Mouse (Mus musculus): ENCODE data around the gene Ddb2. TPM values are rescaled to one million over a fixed set of nuclear protein-coding genes. Genes with fewer than 3 reads are reported as not detected.

The Ddb2 gene
- 8.3 and 10.3 TPM in 2 replicates for polyA plus RNA-seq (2012; rRNA removed)

GRCm38 (mm10) chr2:91236601-91237510 is at the start of gene Ddb2:
Gene Ddb2, minus strand, starts transcription at chr2:91236982.

GRCm38 (mm10) chr2:91264711-91265681 is 28.2 kb upstream of the Ddb2 start, which contains the start of gene Arfgap2:
Gene Arfgap2, plus strand, starts transcription at chr2:91264974.

GRCm38 (mm10) chr2:91255661-91256150 is 18.9 kb upstream of the Ddb2 start, which contains the start of gene Pacsin3:
Gene Pacsin3, plus strand, starts transcription at chr2:91255954.

GRCm38 (mm10) chr2:91202222-91202971 is 34.4 kb downstream of the Ddb2 start, which contains the start of the genes Nr1h3 and Acp2:
Gene Nr1h3, minus strand, starts transcription at chr2:91202834.
Gene Acp2, plus strand, starts transcription at chr2:91202885.

GRCm38 (mm10) chr2:91183711-91184405 is 52.9 kb downstream of the Ddb2 start, which contains the start of gene Madd:
Gene Madd, minus strand, starts transcription at chr2:91183837.

Other genes with a start within 250 kb of the Ddb2 start
- gene Rapsn, start 201.4 kb downstream of the Ddb2 start, polyA plus RNA-seq (2012; rRNA removed), result 0.53 and 0.76 TPM in 2 replicates
- gene Psmc3, start 183.0 kb downstream of the Ddb2 start, polyA plus RNA-seq (2012; rRNA removed), result 80.8 and 83.0 TPM in 2 replicates
- 16.2 and 19.2 TPM in 2 replicates for gene Slc39a13, start 166.6 kb downstream of the Ddb2 start, polyA plus RNA-seq (2012; rRNA removed)
- gene Spi1, start 154.6 kb downstream of the Ddb2 start, polyA plus RNA-seq (2012; rRNA removed), result 38.8 and 46.7 TPM in 2 replicates
- 0.06 and 0.14 TPM in 2 replicates for gene Mybpc3, start 118.8 kb downstream of the Ddb2 start, polyA plus RNA-seq (2012; rRNA removed)
- gene Madd, start 53.1 kb downstream of the Ddb2 start, polyA plus RNA-seq (2012; rRNA removed), result 5.3 and 6.3 TPM in 2 replicates
- 30.5 and 31.6 TPM in 2 replicates for gene Nr1h3, start 34.1 kb downstream of the Ddb2 start, polyA plus RNA-seq (2012; rRNA removed)
- 11.1 and 11.3 TPM in 2 replicates for gene Acp2, start 34.1 kb downstream of the Ddb2 start, polyA plus RNA-seq (2012; rRNA removed)
- 19.4 and 20.2 TPM in 2 replicates for gene Pacsin3, start 19.0 kb upstream of the Ddb2 start, polyA plus RNA-seq (2012; rRNA removed)
- gene Arfgap2, start 28.0 kb upstream of the Ddb2 start, polyA plus RNA-seq (2012; rRNA removed), result 25.8 and 26.6 TPM in 2 replicates
- gene 1110051M20Rik, start 207.7 kb upstream of the Ddb2 start, polyA plus RNA-seq (2012; rRNA removed), result 2.1 and 2.3 TPM in 2 replicates
- 2.0 and 2.7 TPM in 2 replicates for gene Lrp4, start 220.5 kb upstream of the Ddb2 start, polyA plus RNA-seq (2012; rRNA removed)

All from liver, embryonic 18 days (tissue).